Mouse (Mus musculus) activated CD4-positive, CD25-positive, alpha-beta regulatory T cell, adult 9 weeks (primary cell): ENCODE data around the gene Cacybp. TPM values are rescaled to one million over a fixed set of nuclear protein-coding genes. Genes with fewer than 3 reads are reported as not detected.

Experiments used
- polyA plus RNA-seq: library from polyadenylated mRNA; unstranded; fragments of 100-300 nt; shearing (Covaris generic); gene quantifications from one replicate; pipeline ENCODE4 v1.2.1, GENCODE M21; 2017

Cacybp gene
- polyA plus RNA-seq, result 133 TPM

GRCm38 (mm10) chr1:160212703-160213669, at the start of gene Cacybp:
Cacybp (minus strand) TSS chr1:160212875.

GRCm38 (mm10) chr1:160194529-160195336, 17.9 kb downstream of the Cacybp start, which contains the start of gene Mrps14:
Mrps14 (plus strand) TSS chr1:160195215.

GRCm38 (mm10) chr1:160153480-160153879, 59.2 kb downstream of the Cacybp start, which contains the start of gene Tnn:
Tnn (minus strand) TSS chr1:160153580.

Other genes with a start within 250 kb of the Cacybp start
- gene 4930523C07Rik, start 168.5 kb downstream of the Cacybp start, polyA plus RNA-seq, result 325 TPM
- gene Tnn, start 59.3 kb downstream of the Cacybp start, polyA plus RNA-seq, result 0.05 TPM
- 181 TPM for gene Mrps14, start 17.7 kb downstream of the Cacybp start, polyA plus RNA-seq